Mouse (Mus musculus) liver, adult 2 months (tissue): ENCODE results near the gene Habp2.

Source experiments
- CTCF ChIP-seq: fragments of 200-500 bp; IDR thresholded peaks from 2 replicates; pipeline ENCODE4 v1.5.1; 2011; ENCODE audit warnings: low read depth, low read length, control low read depth
- POLR2A ChIP-seq: fragments of 200-500 bp; IDR thresholded peaks from 2 replicates; pipeline ENCODE4 v1.6.1; 2011; ENCODE audit warnings: low read length, control low read depth; ENCODE audit not compliant: insufficient read depth; ENCODE audit errors: extremely low read depth

DNA sequence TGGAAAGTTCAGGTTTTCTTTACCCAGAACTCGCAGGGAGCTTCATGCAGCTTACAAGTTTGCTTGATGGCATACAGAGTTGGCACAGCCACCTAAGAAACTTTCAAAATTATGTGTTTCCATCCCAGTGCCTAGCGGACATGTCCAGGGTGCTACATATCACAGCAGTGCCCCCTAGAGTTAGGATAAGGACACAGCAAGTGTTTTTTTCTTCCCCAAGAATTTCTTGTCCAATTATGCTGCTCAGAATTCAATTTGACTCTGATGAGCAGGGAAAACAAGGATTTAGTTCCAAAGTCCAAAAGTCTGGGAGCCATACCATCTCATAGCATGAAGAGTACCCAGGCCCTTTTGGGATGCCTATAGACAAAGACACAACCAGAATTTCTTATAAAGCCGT, 59.1 kb downstream of the Habp2 start:
- TF ChIP-seq CTCF (peak; percentile 63), POLR2A (no peak)
